Mouse (Mus musculus) mouse trophoblast stem cell (cell line): ENCODE data around the gene Ak5.
"Not testable (repeated sequence)": the region's sequence is repeated elsewhere in the genome, so short reads cannot be mapped to it uniquely, and the experiment has no call there.

Experiments used
- in situ Hi-C, 2 experiments: fragments of 300-500 bp; cut with MseI, MboI; formaldehyde crosslinking; loops; 2 replicates in 1 of 2; 3 replicates in 1 of 2; pipeline ENCODE4 v1.15.1; 2025

Ak5 gene

DNA sequence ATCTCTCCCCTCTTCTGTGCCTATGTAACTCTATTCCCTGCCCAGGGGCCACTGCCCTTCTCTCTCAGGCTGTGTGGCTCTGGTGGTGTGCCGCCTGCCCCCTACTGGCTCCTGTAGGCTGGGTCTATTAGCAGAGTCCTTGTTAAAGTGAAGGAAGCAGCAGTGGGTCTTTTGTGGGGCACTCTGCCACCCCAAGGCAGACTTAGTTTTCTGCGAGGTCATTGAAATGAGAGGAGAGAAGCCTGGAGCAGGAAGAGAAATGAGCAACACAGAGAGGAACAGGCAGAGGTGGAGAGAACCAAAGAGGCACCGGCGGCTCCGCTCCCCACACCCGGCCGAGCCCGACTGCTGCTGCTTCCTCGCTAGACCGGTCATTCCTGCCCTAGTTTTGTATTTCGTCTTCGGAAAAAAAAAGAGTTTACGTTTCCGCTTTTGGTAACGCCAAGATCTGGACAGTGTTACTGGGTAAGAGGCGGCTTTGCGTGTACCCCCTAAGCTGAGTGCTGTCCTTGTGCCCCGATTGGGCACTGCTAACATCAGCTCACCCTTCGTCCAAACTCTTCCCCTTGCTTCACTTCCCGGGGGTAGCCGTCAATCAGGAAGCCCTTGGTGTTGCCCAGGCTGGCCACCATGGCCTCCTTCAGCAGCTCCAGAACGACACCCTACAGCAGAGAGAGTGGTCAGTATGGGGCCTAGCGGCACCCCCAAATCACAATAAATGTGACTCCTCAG, 190.2 kb downstream of the Ak5 start:
- in situ Hi-C loops, result loop anchor here in 1 of 2 experiments (10.0 kb wide), 1 partner anchor 267 kb away; no protein-coding TSS in a partner anchor

DNA sequence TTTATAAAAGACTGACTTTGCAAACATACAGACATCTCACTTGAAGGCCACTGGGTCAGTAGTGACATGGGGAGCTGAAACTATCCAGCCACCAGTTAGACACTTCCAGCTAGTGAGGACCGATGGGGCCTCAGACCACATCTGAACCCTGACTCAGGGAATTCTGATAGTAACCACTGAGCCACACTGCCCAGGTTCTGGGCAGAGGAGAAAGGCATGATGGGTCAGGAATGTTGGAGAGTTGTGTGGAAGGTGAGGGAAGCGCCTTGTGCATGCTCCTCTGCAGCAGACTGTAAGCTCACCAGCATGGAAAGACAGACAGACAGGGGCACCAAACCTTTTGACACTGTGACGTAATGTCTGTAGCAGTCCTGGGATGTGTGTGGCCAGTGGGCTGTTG, 192.3 kb downstream of the Ak5 start:
- in situ Hi-C loops, result loop anchor here in 1 of 2 experiments (10.0 kb wide), 1 partner anchor 269 kb away; no protein-coding TSS in a partner anchor

DNA sequence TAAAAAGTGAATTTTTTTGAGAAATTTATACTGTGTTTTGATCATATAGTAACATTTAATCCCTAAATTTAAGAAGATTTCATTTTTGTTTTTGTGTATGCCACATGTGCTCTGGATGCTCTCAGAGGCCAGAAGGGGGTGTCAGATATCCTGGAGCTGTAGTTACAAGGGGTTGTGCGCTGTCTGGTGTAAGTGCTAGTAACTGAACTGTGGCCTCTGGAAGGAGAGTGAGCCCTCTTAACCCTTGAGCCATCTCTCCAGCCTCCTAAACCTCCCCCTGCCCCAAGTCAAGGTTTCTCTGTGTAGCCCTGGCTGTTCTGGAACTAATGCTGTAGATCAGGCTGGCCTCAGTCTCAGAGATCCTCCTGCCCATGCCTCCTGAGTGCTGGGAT, 192.9 kb downstream of the Ak5 start:
- in situ Hi-C loops, result loop anchor here in 1 of 2 experiments (10.0 kb wide), 1 partner anchor 270 kb away; no protein-coding TSS in a partner anchor

DNA sequence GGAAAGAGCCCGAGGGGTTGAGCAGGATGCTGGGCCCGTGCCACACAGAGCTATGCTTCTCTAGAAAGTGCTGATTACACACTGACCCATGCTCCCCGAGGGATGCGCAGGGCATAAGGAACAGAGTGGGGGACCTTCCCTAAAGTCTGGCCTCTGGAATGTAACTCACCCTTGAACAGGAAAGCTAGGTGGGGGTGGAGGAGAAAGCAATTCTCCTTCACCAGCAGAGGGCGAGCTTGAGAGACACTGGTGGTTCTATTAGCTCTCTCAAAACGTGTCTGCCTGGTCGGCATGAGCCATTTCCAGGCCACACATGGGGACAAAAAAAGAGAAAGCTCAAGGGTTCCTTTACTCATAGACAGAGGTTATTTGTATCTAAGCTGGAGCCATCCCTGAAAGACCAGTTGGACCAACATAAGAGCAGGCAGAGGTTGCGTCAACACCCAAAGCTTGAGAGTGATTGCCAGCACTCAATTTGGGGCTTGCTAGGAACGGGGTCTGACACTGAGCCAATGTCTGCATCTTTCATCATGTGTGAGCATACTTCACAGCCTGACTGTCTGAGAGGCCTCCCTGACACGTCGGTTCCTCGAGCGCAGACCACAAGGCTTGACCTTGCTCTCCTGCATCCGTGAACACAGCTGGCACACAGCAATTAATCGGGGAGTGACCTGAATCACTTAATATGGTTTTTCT, 193.4 kb downstream of the Ak5 start:
- in situ Hi-C loops, result loop anchor here in 1 of 2 experiments (10.0 kb wide), 1 partner anchor 270 kb away; no protein-coding TSS in a partner anchor

DNA sequence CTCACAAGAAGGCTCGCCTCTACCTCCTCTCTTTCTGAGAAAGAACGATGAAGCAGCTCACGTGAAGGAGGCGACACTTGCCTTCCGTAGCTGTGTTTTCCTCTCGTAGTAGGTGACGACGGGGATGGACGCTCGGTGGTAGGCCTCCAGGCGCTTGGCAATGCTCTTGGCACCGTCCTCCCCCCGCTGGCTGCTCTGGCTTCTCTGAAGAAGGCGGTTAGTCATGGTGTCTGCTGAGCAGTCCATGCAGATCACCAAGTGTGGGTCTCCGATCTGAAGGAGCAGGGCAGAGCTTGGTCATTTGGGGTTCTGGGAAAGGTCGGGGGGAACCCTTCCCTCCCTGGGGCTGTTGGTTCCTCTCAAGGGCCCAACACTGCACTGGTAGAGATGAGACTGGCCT, 195.5 kb downstream of the Ak5 start:
- in situ Hi-C loops, result loop anchor here in 1 of 2 experiments (10.0 kb wide), 1 partner anchor 272 kb away; no protein-coding TSS in a partner anchor

DNA sequence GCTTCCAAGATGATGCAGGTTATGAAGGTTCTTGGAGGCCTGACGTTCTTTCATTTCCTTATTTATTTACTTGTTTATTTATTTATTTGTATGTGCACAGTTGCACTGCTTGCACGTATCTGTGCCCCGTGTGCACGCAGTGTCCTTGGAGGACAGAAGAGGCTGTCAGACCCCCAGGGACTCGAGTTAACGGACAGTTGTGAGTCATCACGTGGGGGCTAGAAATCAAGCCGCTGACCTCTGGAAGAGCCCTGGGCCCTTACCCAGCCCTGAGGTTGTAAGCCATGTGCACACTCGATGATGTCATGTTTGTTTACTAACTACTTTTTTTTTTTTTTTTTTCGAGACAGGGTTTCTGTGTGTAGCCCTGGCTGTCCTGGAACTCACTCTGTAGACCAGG, 197.8 kb downstream of the Ak5 start:
- in situ Hi-C loops, result loop anchor here in 1 of 2 experiments (10.0 kb wide), 1 partner anchor 274 kb away; no protein-coding TSS in a partner anchor

DNA sequence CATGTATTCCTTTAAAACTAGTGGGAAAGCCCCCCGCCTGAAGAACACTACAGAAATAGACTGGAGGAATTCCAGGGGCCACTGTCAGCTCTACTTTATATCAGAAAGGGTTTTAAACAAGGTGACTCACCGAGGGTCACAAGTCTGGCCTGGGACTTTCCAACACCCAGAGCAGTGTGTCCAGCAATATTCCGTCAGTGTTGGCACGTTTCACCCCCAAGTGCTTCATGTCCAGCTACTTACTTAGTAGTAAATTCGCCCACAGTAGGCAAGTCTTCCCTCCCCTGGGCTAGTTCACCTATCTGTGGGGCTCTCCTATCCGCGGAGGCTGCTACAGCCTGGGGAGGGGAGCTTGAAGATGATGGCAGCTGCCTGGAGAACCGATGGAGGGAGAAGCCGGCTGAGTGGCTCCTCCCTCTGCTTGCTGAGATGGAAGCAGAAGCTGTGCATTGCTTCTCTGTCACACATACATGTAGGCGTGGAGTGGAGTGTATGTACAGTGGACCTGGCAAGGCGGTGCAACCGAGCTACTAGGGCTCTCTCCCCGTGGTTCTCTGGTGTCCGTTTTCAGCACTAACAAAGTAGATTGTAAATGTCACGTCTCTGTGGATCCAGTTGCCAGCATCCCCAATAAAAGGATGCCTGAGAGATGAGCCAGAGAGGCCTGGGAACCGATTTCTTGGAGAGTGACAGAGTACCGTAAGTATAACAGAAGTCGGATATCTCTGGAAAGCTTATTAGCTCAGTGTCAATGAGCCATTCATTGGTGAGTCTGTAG, 198.5 kb downstream of the Ak5 start:
- in situ Hi-C loops, result loop anchor here in 1 of 2 experiments (10.0 kb wide), 1 partner anchor 275 kb away; no protein-coding TSS in a partner anchor

DNA sequence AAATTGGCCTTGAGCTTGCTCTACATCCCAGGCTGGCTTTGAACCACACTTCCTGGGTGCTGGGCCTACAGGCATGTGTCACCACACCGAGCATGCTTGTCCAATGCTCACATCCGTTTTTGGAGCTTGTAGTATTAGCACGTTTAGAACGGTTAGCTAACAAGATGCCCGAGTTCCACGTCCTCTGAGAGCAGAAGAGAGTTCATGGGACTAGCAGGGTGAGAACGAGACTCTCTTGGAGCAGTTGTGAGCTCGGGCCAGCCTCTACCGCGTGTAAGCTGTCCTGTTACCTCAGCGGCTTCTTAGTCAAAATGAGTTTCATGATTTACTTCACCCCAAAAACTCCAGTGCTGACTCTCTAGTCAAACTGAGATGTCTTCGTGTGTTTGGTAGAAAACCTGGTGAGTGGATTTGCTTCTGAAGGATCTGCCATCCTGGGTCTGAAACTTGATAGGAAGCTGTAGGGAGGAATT, 199.6 kb downstream of the Ak5 start:
- in situ Hi-C loops, result no loop called here

DNA sequence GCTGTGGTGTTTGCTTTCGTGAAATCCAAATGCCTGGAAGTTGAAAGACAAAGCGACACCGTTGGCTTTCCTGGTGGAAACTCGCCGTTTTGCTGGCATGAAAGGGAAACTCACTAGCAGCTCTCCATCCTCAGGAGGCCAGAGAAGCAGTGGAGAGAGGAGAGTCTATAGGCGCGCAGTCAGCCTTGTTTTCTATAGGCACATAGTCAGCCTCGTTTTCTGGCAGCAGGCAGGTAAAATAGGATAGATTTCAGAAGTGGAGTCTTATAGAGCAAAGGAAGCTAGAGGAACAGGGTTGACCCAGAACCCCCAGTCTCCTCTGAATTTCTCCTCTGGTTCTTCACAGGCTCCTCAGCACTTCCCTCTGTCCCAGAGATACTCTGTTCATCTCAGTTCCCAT, 200.1 kb downstream of the Ak5 start:
- in situ Hi-C loops, result no loop called here

DNA sequence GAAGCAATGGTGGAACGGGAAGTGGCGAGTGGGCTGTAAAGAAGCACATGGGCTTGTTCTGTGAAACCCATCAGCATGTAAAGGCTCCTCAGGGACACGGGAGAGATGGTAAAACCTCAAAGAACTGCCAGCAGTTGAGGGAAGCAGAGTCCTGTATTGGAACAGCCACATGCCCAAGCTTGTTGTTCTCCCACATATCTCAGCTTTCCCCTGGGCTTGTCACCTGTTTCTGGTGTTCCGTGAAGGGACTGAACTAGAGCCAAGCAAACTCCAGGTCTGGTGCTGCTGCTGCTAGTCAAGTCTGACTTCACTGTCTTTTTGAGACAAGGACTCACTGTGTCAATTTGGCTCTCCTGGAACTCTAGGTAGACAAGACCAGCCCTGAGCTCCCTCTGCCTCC, 200.8 kb downstream of the Ak5 start:
- in situ Hi-C loops, result no loop called here

DNA sequence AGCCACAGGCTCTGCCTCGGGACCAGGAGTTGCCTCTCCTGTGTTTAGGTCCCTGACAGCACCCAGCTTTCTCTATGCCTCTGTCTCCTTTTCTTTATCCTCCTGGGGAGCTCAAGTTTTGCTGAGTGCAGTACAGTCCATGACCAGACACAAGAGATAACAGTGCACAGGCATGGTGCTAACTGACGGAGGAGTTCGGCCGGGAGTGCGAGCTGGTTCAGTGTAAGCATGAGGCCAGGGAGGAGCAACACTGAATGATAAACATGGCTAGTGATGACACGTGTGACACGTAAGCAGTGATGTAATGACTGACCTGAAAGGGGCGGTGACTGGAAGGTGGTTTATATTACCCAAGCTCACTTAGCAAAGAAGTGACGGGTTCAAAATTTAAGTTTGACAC, 201.3 kb downstream of the Ak5 start:
- in situ Hi-C loops, result no loop called here

DNA sequence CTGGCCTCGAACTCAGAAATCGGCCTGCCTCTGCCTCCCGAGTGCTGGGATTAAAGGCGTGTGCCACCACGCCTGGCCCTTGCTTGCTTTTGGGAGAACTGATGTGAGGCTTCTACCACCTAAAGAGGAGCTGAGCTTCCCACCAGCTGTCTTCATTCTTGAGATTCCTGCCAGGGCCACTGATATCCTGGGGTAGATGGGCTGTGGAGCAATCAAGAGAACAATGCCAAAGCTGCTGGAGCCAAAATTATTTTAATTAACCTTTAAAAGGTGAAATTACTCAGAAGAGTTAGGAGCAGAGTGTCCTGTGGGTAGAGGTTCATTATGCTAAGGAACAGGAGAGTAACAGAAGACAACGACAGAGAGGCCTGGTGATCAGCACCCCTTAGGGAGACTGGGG, 202.8 kb downstream of the Ak5 start:
- in situ Hi-C loops, result no loop called here

DNA sequence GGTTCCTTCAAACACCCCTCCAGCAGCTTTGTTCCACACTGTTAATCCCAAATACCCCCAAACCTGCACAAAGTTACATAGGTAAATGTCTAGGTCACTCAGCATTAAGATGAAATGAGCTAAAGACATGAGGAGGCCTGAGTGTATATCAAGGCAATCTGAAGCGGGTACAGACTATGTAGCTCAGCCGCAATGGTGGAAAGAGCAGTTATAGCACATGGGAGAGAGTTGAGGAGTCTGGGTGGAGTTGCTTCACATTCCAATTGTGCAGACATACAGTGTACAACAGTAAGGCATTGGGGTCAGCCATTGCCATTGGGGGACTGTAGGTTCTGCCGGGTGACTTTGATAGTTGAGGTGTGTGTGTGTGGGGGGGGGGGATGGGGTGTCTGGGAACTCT, 203.7 kb downstream of the Ak5 start:
- in situ Hi-C loops, result no loop called here

DNA sequence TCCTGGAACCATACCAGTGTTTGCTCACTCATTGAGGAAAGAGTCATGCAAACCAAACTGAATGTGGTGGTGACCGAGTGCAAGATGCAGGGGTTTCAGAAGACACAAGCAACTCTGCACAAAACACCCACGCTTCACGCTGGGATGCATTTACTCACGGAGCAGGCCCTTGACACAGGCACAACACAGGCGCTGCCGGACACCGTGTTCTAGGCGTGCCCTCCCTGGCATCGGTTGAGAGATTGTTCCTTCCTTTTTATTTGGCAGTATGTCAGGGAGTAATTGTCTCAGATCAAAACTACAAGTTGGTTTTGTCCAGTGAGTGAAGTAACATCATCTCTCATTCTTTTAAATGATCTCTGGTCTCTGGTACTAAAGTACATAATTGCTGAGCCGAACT, 205.3 kb downstream of the Ak5 start:
- in situ Hi-C loops, result no loop called here

DNA sequence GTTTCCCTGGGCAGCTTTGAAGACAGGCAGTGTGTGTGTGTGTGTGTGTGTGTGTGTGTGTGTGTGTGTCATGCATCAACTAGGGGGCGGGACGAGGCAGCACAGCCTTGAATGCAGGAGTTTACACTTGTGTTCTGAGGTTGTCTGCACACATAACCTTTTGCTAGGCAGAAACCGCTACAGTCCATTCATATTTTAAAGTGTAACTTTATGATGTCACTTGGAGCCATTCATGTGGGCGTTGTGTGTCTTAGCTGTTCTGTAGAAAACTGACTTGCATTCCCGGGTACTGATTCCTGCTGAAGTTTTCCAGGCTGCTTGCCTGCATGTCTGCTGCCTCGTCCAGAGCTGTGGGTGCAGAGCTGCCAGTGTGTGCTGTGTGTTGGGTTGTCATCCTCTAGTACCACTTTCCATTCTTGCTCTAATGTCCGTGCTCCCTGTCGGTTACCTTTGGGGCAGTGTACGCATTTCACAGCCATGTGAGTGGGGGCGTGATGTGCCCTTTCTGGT, 206.1 kb downstream of the Ak5 start:
- in situ Hi-C loops, result no loop called here

DNA sequence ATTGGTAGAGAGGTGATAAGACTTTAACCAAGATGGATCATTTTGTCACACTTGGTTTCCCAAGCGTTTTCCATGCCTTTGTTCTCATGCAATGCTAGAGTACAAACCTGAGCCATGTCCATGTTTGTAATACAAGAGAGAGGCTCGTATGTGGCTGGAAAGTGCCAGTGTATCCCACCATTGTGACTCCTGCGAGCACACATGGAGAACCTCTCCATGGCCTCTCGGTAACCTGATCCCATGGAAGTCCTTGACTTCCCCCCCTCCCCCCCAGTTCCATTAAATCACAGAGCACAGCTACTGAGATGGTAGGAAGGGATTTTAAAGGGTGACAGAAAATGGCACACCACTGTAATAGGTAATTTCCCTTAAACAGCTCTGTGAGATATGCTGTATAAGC, 207.4 kb downstream of the Ak5 start:
- in situ Hi-C loops, result no loop called here

DNA sequence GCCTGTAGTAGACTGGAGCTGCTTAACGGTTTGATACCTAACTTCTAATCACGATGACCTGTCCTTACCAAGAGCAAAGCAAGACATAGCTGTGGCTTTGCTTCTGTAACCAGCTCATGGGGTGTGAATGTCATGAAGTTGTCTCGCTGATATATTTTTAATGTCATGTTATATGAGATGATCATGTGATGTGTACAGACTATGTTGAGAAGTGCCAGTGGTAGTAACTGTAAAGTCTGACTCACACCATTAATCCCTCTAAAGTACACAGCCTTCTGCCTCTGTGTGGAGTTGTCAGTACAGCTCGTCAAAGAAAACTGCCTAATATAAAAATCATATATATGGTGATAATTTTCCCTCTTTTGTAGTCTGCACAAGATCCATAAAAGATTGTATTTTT, 209.3 kb downstream of the Ak5 start:
- in situ Hi-C loops, result not testable (repeated sequence)

DNA sequence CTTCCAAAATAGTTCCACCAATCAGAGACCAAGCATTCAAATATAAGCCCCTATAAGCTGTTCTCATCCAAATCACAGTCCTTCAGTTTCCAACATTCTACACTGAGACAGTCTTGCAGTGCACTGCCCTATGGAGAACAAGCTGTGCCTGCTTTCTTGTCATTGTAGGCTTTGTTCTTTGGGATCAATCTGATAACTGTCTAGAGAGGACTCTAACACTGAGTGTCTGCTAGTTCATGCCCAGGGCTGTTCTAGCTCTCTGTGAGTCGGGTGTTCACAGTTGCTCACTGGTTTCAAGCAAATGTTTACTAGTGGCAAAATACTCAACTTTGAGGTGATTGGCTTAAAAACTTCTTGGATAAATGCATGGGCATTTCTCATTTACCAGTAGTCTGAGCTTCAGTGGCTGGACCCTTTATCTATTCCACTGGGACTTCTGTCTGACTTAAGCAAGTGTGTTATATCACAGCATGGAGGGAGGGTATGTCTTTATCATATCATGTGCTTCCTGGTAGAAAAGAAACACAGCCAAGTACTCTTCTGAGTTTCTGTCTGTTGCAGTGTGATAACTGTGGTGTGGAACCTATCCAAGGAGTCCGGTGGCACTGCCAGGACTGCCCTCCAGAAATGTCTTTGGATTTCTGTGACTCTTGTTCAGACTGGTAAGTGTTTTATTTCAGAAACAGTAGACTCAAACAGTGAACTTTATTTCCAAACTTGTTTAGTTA, 210.7 kb downstream of the Ak5 start:
- in situ Hi-C loops, result no loop called here

DNA sequence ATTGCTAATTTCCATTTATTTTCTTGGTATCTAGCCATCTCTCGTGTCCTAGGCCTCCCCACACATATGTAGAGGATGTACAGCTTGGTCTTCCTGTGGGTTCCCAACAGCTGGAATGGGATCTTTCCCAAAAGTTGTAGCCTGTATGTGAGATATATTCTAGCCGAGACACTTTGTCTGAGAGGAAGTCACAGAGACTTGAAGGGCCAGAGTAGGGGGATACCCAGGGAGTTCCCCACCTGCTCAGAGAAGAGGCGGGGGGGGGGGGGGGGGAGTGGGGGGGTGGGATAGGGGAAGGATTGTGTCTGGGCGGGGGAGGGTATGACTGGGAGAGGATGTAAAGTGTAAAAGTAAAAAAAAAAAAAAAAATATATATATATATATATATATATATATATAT, 215.0 kb downstream of the Ak5 start:
- in situ Hi-C loops, result no loop called here

DNA sequence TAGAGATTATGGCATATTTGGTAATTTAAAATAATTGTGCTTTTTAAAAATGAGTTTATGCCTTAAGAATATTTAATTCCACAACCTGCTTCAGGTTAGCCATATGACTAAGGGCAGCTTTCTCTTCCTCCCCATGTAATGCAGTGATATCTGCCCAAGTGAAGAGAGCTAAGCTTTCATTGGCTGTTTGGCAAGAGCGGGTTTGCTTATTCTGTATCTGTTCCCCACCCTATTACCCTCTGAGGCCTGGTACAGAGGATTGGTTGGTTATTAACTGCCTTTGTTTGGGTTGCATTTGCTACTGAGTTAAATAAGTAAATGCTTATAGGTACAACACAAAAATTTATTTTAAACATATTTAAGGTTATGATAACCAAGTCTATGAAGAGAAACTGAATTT, 221.2 kb downstream of the Ak5 start:
- in situ Hi-C loops, result no loop called here

DNA sequence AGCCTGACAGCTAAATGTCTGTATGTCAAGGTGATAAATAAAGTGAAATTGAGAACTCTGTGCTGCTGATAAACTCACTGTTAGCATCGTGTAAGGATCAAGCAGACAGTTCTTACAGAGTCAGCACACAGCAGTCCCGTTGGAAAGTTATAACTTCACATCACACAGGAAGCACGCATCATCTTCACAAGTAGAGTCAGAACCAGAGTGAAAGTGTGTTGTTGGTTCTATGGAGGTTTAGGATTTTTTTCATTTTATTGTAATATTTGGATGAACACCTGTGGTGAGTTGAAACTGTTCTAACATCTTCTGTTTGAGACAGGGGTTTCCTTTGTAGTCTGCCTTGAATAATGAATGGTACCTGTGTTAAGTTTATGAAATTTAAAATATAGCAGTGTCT, 224.0 kb downstream of the Ak5 start:
- in situ Hi-C loops, result no loop called here
